Mouse (Mus musculus) gastrocnemius, postnatal 25 days (tissue): ENCODE measurements around the gene Gapvd1. TPM values are rescaled to one million over a fixed set of nuclear protein-coding genes. Genes with fewer than 3 reads are reported as not detected.
A peak's percentile ranks its signal among the peaks of the same experiment; 100 is the strongest.

Experiments used
- DNase-seq: peaks from one replicate; pipeline ENCODE4 v3.0.0; 2022
- total RNA-seq, 2 experiments: library from RNA; stranded (reverse); gene quantifications; 1 replicate in 1 of 2; 2 replicates in 1 of 2; pipeline ENCODE4 v1.2.3; 2021

The Gapvd1 gene
- total RNA-seq, 2 experiments from 2014 or later, result 29.8 to 32.5 TPM

- no peak for DNase-seq
Observed at GRCm38 (mm10) chr2:34711904-34712303, 43.1 kb downstream of the Gapvd1 start.

- DNase-seq, result no peak
Observed at GRCm38 (mm10) chr2:34708675-34709074, 46.4 kb downstream of the Gapvd1 start.

GRCm38 (mm10) chr2:34696592-34696991 is 58.4 kb downstream of the Gapvd1 start:
- DNase-seq, result no peak

- no peak for DNase-seq
Observed at GRCm38 (mm10) chr2:34692861-34693260, 62.2 kb downstream of the Gapvd1 start.

GRCm38 (mm10) chr2:34684076-34684870 is 70.8 kb downstream of the Gapvd1 start:
- no peak for DNase-seq

GRCm38 (mm10) chr2:34677976-34678375 is 77.1 kb downstream of the Gapvd1 start:
- no peak for DNase-seq

- no peak for DNase-seq
Observed at GRCm38 (mm10) chr2:34677061-34677460, 78.0 kb downstream of the Gapvd1 start.

GRCm38 (mm10) chr2:34673846-34674245 is 81.2 kb downstream of the Gapvd1 start:
- DNase-seq, result no peak

- DNase-seq, result peak; percentile 27
Observed at GRCm38 (mm10) chr2:34671385-34672026, 83.5 kb downstream of the Gapvd1 start.

GRCm38 (mm10) chr2:34670470-34670869 is 84.6 kb downstream of the Gapvd1 start:
- no peak for DNase-seq

- DNase-seq, result no peak
Observed at GRCm38 (mm10) chr2:34669203-34669746, 85.8 kb downstream of the Gapvd1 start.

- no peak for DNase-seq
Observed at GRCm38 (mm10) chr2:34668440-34669191, 86.4 kb downstream of the Gapvd1 start.

GRCm38 (mm10) chr2:34667820-34668219 is 87.2 kb downstream of the Gapvd1 start:
- no peak for DNase-seq

GRCm38 (mm10) chr2:34647410-34647809 is 107.6 kb downstream of the Gapvd1 start:
- DNase-seq, result no peak

GRCm38 (mm10) chr2:34646541-34646865 is 108.5 kb downstream of the Gapvd1 start:
- DNase-seq, result no peak

GRCm38 (mm10) chr2:34645851-34646540 is 109.0 kb downstream of the Gapvd1 start:
- peak; percentile 58 for DNase-seq

GRCm38 (mm10) chr2:34644571-34645526 is 110.2 kb downstream of the Gapvd1 start:
- DNase-seq, result no peak

- DNase-seq, result no peak
Observed at GRCm38 (mm10) chr2:34642351-34642750, 112.7 kb downstream of the Gapvd1 start.

GRCm38 (mm10) chr2:34639725-34640124 is 115.3 kb downstream of the Gapvd1 start:
- DNase-seq, result no peak

GRCm38 (mm10) chr2:34638955-34639650 is 115.9 kb downstream of the Gapvd1 start:
- DNase-seq, result peak; percentile 70
